Mouse (Mus musculus): Measurements from ENCODE around the gene Olfr105-ps. TPM values are rescaled to one million over a fixed set of nuclear protein-coding genes. Genes with fewer than 3 reads are reported as not detected.

Gene Olfr105-ps
- polyA plus RNA-seq (2015; fragmentation: Nextera tagmentation; extraction: Ambion mirVana): not detected in 2 replicates

DNA sequence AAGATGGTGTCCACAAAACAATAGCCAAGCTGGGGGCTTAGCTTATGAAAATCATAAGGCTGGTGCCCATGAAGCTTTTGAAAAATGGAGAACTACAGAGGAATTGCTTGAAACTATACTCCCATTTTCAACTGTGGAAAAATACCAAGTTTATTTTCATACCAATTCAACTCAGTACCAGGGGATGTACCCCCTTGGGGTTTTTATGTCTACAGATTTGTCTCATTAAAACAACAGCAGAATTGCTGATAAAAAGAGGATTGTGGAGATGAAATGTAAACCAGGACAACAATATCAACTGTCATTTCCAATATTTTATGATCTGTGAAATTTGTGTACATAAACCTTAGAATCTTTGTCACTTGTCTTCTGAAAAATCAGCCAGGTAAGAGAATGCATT, at the start of gene Olfr105-ps:
TSS of gene Olfr105-ps (plus strand) at position 301 of the 400 bp plus-strand sequence.

DNA sequence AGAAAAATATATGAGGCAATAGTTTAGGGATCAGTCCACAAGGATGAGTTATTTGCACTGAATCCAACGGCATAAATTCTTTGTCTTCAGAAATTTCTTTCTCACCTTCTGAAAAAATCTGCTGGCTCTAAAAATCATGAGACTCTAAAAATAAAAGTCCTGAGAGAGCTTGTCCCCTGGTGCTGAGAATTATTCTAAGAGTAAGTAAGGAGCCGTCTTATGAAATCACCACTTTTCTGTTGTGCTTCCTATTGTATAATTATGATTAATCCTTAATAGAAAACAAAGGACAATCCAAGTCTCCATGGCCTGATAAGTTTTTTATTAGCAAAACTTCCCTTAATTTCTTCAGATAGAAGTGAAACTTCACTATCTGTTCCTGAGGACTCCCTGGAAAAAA, 39.2 kb upstream of the Olfr105-ps start, which contains the start of gene Olfr103:
TSS of gene Olfr103 (minus strand) at position 101 of the 400 bp plus-strand sequence.

DNA sequence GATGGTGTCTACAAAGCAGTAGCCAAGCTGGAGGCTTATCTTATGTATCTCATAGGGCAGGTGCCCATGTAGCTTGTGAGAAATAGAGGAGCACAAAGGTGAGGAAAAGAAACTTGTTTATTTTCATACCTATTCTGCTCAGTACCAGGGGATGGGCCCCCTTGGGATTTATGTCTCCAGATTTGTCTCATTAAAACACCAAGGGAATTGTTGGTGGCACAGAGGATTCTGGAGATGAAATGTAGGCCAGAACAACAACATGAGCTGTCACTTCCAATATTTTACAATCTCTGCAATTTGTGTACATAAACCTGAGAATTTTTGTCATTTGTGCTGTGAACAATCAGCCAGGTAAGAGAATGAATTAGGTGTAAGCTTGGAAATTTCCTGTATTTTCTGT, 19.6 kb upstream of the Olfr105-ps start, which contains the start of gene Olfr104-ps:
TSS of gene Olfr104-ps (plus strand) at position 301 of the 400 bp plus-strand sequence.

GRCm38 (mm10) chr17:37390093-37390492, 11.3 kb downstream of the Olfr105-ps start, which contains the start of gene Olfr106-ps:
Gene Olfr106-ps (plus strand): TSS chr17:37390393.

GRCm38 (mm10) chr17:37398926-37399325, 20.1 kb downstream of the Olfr105-ps start, which contains the start of gene Olfr107:
Gene Olfr107 (plus strand): TSS chr17:37399226.

Other genes starting within 250 kb of the Olfr105-ps start
- not detected in 2 replicates for gene Olfr93, start 217.5 kb upstream of the Olfr105-ps start, polyA plus RNA-seq (2015; fragmentation: Nextera tagmentation; extraction: Ambion mirVana)
- gene Ubd, start 185.1 kb upstream of the Olfr105-ps start, polyA plus RNA-seq (2015; fragmentation: Nextera tagmentation; extraction: Ambion mirVana): 0.25 TPM in 1 of 2 replicates, not detected in the other
- gene Olfr94, start 178.0 kb upstream of the Olfr105-ps start, polyA plus RNA-seq (2015; fragmentation: Nextera tagmentation; extraction: Ambion mirVana): not detected in 2 replicates
- gene Olfr95, start 165.9 kb upstream of the Olfr105-ps start, polyA plus RNA-seq (2015; fragmentation: Nextera tagmentation; extraction: Ambion mirVana): not detected in 2 replicates
- gene Olfr96, start 158.9 kb upstream of the Olfr105-ps start, polyA plus RNA-seq (2015; fragmentation: Nextera tagmentation; extraction: Ambion mirVana): not detected in 2 replicates
- gene Olfr97, start 141.7 kb upstream of the Olfr105-ps start, polyA plus RNA-seq (2015; fragmentation: Nextera tagmentation; extraction: Ambion mirVana): not detected in 2 replicates
- gene Olfr98, start 115.3 kb upstream of the Olfr105-ps start, polyA plus RNA-seq (2015; fragmentation: Nextera tagmentation; extraction: Ambion mirVana): not detected in 2 replicates
- 9.3 and 9.7 TPM in 2 replicates for gene H2-M3, start 108.8 kb upstream of the Olfr105-ps start, polyA plus RNA-seq (2015; fragmentation: Nextera tagmentation; extraction: Ambion mirVana)
- gene Olfr99, start 95.6 kb upstream of the Olfr105-ps start, polyA plus RNA-seq (2015; fragmentation: Nextera tagmentation; extraction: Ambion mirVana): not detected in 2 replicates
- gene Olfr101, start 74.7 kb upstream of the Olfr105-ps start, polyA plus RNA-seq (2015; fragmentation: Nextera tagmentation; extraction: Ambion mirVana): not detected in 2 replicates
- not detected in 2 replicates for gene Olfr102, start 62.0 kb upstream of the Olfr105-ps start, polyA plus RNA-seq (2015; fragmentation: Nextera tagmentation; extraction: Ambion mirVana)
- gene Olfr103, start 39.3 kb upstream of the Olfr105-ps start, polyA plus RNA-seq (2015; fragmentation: Nextera tagmentation; extraction: Ambion mirVana): not detected in 2 replicates
- gene Olfr104-ps, start 19.5 kb upstream of the Olfr105-ps start, polyA plus RNA-seq (2015; fragmentation: Nextera tagmentation; extraction: Ambion mirVana): not detected in 2 replicates
- not detected in 2 replicates for gene Olfr106-ps, start 11.4 kb downstream of the Olfr105-ps start, polyA plus RNA-seq (2015; fragmentation: Nextera tagmentation; extraction: Ambion mirVana)
- not detected in 2 replicates for gene Olfr107, start 20.2 kb downstream of the Olfr105-ps start, polyA plus RNA-seq (2015; fragmentation: Nextera tagmentation; extraction: Ambion mirVana)
- not detected in 2 replicates for gene Olfr108, start 66.4 kb downstream of the Olfr105-ps start, polyA plus RNA-seq (2015; fragmentation: Nextera tagmentation; extraction: Ambion mirVana)
- not detected in 2 replicates for gene Olfr109, start 79.9 kb downstream of the Olfr105-ps start, polyA plus RNA-seq (2015; fragmentation: Nextera tagmentation; extraction: Ambion mirVana)
- gene H2-M2, start 104.5 kb downstream of the Olfr105-ps start, polyA plus RNA-seq (2015; fragmentation: Nextera tagmentation; extraction: Ambion mirVana): 0.10 TPM in 1 of 2 replicates, not detected in the other
- 0.11 TPM in 1 of 2 replicates, not detected in the other for gene Olfr110, start 113.4 kb downstream of the Olfr105-ps start, polyA plus RNA-seq (2015; fragmentation: Nextera tagmentation; extraction: Ambion mirVana)
- not detected in 2 replicates for gene Olfr111, start 129.0 kb downstream of the Olfr105-ps start, polyA plus RNA-seq (2015; fragmentation: Nextera tagmentation; extraction: Ambion mirVana)
- not detected in 2 replicates for gene Olfr112, start 190.4 kb downstream of the Olfr105-ps start, polyA plus RNA-seq (2015; fragmentation: Nextera tagmentation; extraction: Ambion mirVana)
- gene Olfr113, start 198.6 kb downstream of the Olfr105-ps start, polyA plus RNA-seq (2015; fragmentation: Nextera tagmentation; extraction: Ambion mirVana): not detected in 2 replicates
- gene Olfr114, start 213.7 kb downstream of the Olfr105-ps start, polyA plus RNA-seq (2015; fragmentation: Nextera tagmentation; extraction: Ambion mirVana): not detected in 2 replicates
- not detected in 2 replicates for gene Olfr115, start 248.1 kb downstream of the Olfr105-ps start, polyA plus RNA-seq (2015; fragmentation: Nextera tagmentation; extraction: Ambion mirVana)
- gene Olfr116, start 248.2 kb downstream of the Olfr105-ps start, polyA plus RNA-seq (2015; fragmentation: Nextera tagmentation; extraction: Ambion mirVana): not detected in 2 replicates